Mouse (Mus musculus) ES-E14 (cell line): ENCODE results near the gene Nf2.

Experiments
- CHD2 ChIP-seq: IDR thresholded peaks from 2 replicates; pipeline ENCODE4 v1.6.1; 2014; ENCODE audit warnings: mild to moderate bottlenecking, low read depth, low read length, inconsistent platforms
- ZC3H11A ChIP-seq: IDR thresholded peaks from 2 replicates; pipeline ENCODE4 v1.6.1; 2012; ENCODE audit warnings: low read depth, mild to moderate bottlenecking, inconsistent platforms, low read length, borderline replicate concordance
- ZNF384 ChIP-seq: IDR thresholded peaks from 2 replicates; pipeline ENCODE4 v1.6.1; 2012; ENCODE audit warnings: low read depth, low read length, inconsistent platforms

DNA sequence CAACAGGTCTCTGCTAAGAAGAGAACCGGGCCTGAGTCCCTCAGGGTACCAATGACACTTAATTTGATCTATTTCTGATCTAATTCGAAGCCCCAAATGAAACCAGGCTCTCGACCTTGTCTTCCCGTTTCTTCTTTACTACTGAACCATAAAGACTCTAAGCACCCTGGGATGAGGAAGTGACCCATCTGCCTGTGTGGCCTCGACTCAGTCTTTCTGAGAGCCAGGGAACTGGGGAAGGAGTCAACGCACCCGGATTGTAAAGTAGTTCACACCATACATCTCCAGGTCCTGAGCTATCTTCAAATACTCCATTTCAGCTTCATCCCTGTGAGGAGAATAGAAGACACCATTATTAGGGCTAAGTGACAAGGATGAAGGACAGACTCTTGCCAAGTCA, 45.9 kb downstream of the Nf2 start:
- no peak for TF ChIP-seq ZC3H11A
- no peak for TF ChIP-seq CHD2
- TF ChIP-seq ZNF384: no peak
